Mouse (Mus musculus) bone marrow macrophage, adult 2 months (primary cell): ENCODE measurements at regions not wholly inside any gene's neighbourhood (a gene's known extent, or its start where the extent isn't known, plus 50 kb on each side); places are given as distances from the start of the nearest gene placed in this dataset.

ENCODE experiments used
- H3K27ac ChIP-seq: 2 replicates; pipeline ENCODE4 v1.5.1; 2012; ENCODE audit warnings: low read depth, low read length; ENCODE audit not compliant: insufficient read depth
- H3K4me1 ChIP-seq: 2 replicates; pipeline ENCODE4 v1.6.1; 2012; ENCODE audit warnings: low read length; ENCODE audit not compliant: control insufficient read depth, insufficient read depth
- H3K4me3 ChIP-seq: 2 replicates; pipeline ENCODE4 v1.5.1; 2012; ENCODE audit warnings: mild to moderate bottlenecking, low read length, moderate library complexity; ENCODE audit not compliant: insufficient read depth
- CTCF ChIP-seq: IDR thresholded peaks from 2 replicates; pipeline ENCODE4 v1.5.1; 2012; ENCODE audit warnings: low read depth, mild to moderate bottlenecking, low read length, moderate library complexity
- POLR2A ChIP-seq: IDR thresholded peaks from 2 replicates; pipeline ENCODE4 v1.6.1; 2012; ENCODE audit warnings: mild to moderate bottlenecking, low read depth, low read length, borderline replicate concordance

GRCm38 (mm10) chr7:115270803-115271202 lies 527.3 kb downstream of the Insc start:
- Histone ChIP-seq H3K27ac (no peak overlapping the region), H3K4me3 (no peak overlapping the region)
- TF ChIP-seq POLR2A (no peak), CTCF (no peak)

GRCm38 (mm10) chr7:115274836-115275235 lies 531.3 kb downstream of the Insc start:
- Histone ChIP-seq H3K27ac (no peak overlapping the region), H3K4me3 (no peak overlapping the region)
- TF ChIP-seq CTCF (no peak), POLR2A (no peak)

More at GRCm38 (mm10) chr7:115270803-115271202, 527.3 kb downstream of the Insc start:
- H3K4me1 ChIP-seq = no peaks in the 10 kb centered on the region

GRCm38 (mm10) chr7:115290801-115291417 lies 547.4 kb downstream of the Insc start:
- no peak overlapping the region for H3K27ac ChIP-seq
- H3K4me3 ChIP-seq = no peak overlapping the region
- no peaks in the 10 kb centered on the region for H3K4me1 ChIP-seq
- no peak for TF ChIP-seq POLR2A
- TF ChIP-seq CTCF = no peak

More at GRCm38 (mm10) chr7:115274836-115275235, 531.3 kb downstream of the Insc start:
- no peaks in the 10 kb centered on the region for H3K4me1 ChIP-seq

- H3K27ac ChIP-seq = no peak overlapping the region
- TF ChIP-seq CTCF (no peak), POLR2A (no peak)
- H3K4me1 ChIP-seq = no peaks in the 10 kb centered on the region
- H3K4me3 ChIP-seq = no peak overlapping the region
Observed at GRCm38 (mm10) chr7:115294655-115295230, 551.2 kb downstream of the Insc start.

GRCm38 (mm10) chr7:115300241-115300640 lies 556.7 kb downstream of the Insc start:
- TF ChIP-seq CTCF (no peak), POLR2A (no peak)
- Histone ChIP-seq H3K27ac (no peak overlapping the region), H3K4me1 (no peaks in the 10 kb centered on the region), H3K4me3 (no peak overlapping the region)

- no peak for TF ChIP-seq CTCF
- TF ChIP-seq POLR2A = no peak
- Histone ChIP-seq H3K27ac (no peak overlapping the region), H3K4me3 (no peak overlapping the region), H3K4me1 (no peaks in the 10 kb centered on the region)
Observed at GRCm38 (mm10) chr7:115308377-115308776, 564.9 kb downstream of the Insc start.

- H3K27ac ChIP-seq = no peak overlapping the region
- H3K4me3 ChIP-seq = no peak overlapping the region
- TF ChIP-seq POLR2A = no peak
- TF ChIP-seq CTCF = no peak
- no peaks in the 10 kb centered on the region for H3K4me1 ChIP-seq
Observed at GRCm38 (mm10) chr7:115310400-115311225, 567.1 kb downstream of the Insc start.

- Histone ChIP-seq H3K27ac (no peak overlapping the region), H3K4me1 (no peaks in the 10 kb centered on the region), H3K4me3 (no peak overlapping the region)
- no peak for TF ChIP-seq CTCF
- no peak for TF ChIP-seq POLR2A
Observed at GRCm38 (mm10) chr7:115319504-115319903, 576.0 kb downstream of the Insc start.

- Histone ChIP-seq H3K4me3 (no peak overlapping the region), H3K27ac (no peak overlapping the region), H3K4me1 (no peaks in the 10 kb centered on the region)
- TF ChIP-seq POLR2A (no peak), CTCF (no peak)
Observed at GRCm38 (mm10) chr7:115322989-115323388, 579.5 kb downstream of the Insc start.

GRCm38 (mm10) chr7:115328300-115328699 lies 584.8 kb downstream of the Insc start:
- TF ChIP-seq POLR2A (no peak), CTCF (no peak)
- no peaks in the 10 kb centered on the region for H3K4me1 ChIP-seq

More at GRCm38 (mm10) chr7:115328300-115328699, 584.8 kb downstream of the Insc start:
- H3K4me3 ChIP-seq = no peak overlapping the region
- H3K27ac ChIP-seq = no peak overlapping the region
